Mouse (Mus musculus) heart, embryonic 11.5 days (tissue): ENCODE results near the gene Olfr512. TPM values are rescaled to one million over a fixed set of nuclear protein-coding genes. Genes with fewer than 3 reads are reported as not detected.

ENCODE experiments used
- ATAC-seq: fragments of 200-750 bp; cut with Nextera tagmentation; replicated peaks from 2 replicates; pipeline ENCODE4 v1.8.0; 2017; ENCODE audit warnings: moderate library complexity; ENCODE audit not compliant: insufficient number of reproducible peaks, low FRiP score, low TSS enrichment
- H3K27ac ChIP-seq: fragments of 300-500 bp; sonication (generic); 2 replicates; pipeline ENCODE4 v1.5.1; 2014; ENCODE audit warnings: mild to moderate bottlenecking, low read depth, low read length
- H3K27me3 ChIP-seq: fragments of 300-500 bp; sonication (generic); 2 replicates; pipeline ENCODE4 v1.6.1; 2014; ENCODE audit warnings: mild to moderate bottlenecking, low read length, mixed read lengths; ENCODE audit not compliant: control insufficient read depth, insufficient read depth
- H3K36me3 ChIP-seq: fragments of 300-500 bp; sonication (generic); 2 replicates; pipeline ENCODE4 v1.6.1; 2014; ENCODE audit warnings: mild to moderate bottlenecking, low read length, moderate library complexity, mixed read lengths; ENCODE audit not compliant: control insufficient read depth, insufficient read depth
- H3K4me1 ChIP-seq: fragments of 300-500 bp; sonication (generic); 2 replicates; pipeline ENCODE4 v1.6.1; 2014; ENCODE audit warnings: low read length; ENCODE audit not compliant: control insufficient read depth, insufficient read depth
- H3K4me2 ChIP-seq: fragments of 300-500 bp; sonication (generic); 2 replicates; pipeline ENCODE4 v1.6.1; 2014; ENCODE audit warnings: mild to moderate bottlenecking, moderate library complexity
- H3K4me3 ChIP-seq: fragments of 300-500 bp; sonication (generic); 2 replicates; pipeline ENCODE4 v1.5.1; 2014; ENCODE audit warnings: low read depth, low read length
- H3K9ac ChIP-seq: fragments of 300-500 bp; sonication (generic); 2 replicates; pipeline ENCODE4 v1.6.1; 2014; ENCODE audit warnings: mild to moderate bottlenecking, low read depth, low read length, moderate library complexity
- H3K9me3 ChIP-seq: fragments of 300-500 bp; sonication (generic); replicated peaks from 2 replicates; pipeline ENCODE4 v1.6.1; 2016; ENCODE audit warnings: low read length; ENCODE audit not compliant: control insufficient read depth
- WGBS: fragments of 180-500 bp; shearing (Covaris S2); extraction: QIAGEN DNeasy Blood & Tissue Kit; methylation state at CpG from one replicate; pipeline ENCODE4 v1.1.7; 2014; ENCODE audit not compliant: insufficient replicate concordance; 5-methylcytosine and 5-hydroxymethylcytosine counted together
- polyA plus RNA-seq: library from polyadenylated mRNA; unstranded; fragments of >200 nt; fragmentation: Nextera tagmentation; extraction: Ambion mirVana; gene quantifications from 2 replicates; pipeline ENCODE4 v1.2.1, GENCODE M21; 2014

Olfr512 gene
- polyA plus RNA-seq = not detected in 2 replicates

- H3K4me1 ChIP-seq = no peaks in the 10 kb centered on the region
- H3K27me3 ChIP-seq = no peaks in the 10 kb centered on the region
- H3K27ac ChIP-seq = no peak within 1 kb of the TSS
- H3K9me3 ChIP-seq = no peaks in the 10 kb centered on the region
- ATAC-seq = no peak
- no peaks in the 10 kb centered on the region for H3K36me3 ChIP-seq
- no peak within 1 kb of the TSS for H3K4me2 ChIP-seq
- no peak within 1 kb of the TSS for H3K4me3 ChIP-seq
- H3K9ac ChIP-seq = no peak within 1 kb of the TSS
These were observed at the start of gene Olfr512 for GRCm38 (mm10) chr7:108713020-108713419. TSS of gene Olfr512 (plus strand) at chr7:108713320.

- no peak for ATAC-seq
- H3K4me2 ChIP-seq = no peak within 1 kb of the TSS
- no peak within 1 kb of the TSS for H3K4me3 ChIP-seq
- no peaks in the 10 kb centered on the region for H3K9me3 ChIP-seq
- H3K4me1 ChIP-seq = no peaks in the 10 kb centered on the region
- H3K9ac ChIP-seq = no peak within 1 kb of the TSS
- H3K36me3 ChIP-seq = no peaks in the 10 kb centered on the region
- no peaks in the 10 kb centered on the region for H3K27me3 ChIP-seq
- no peak within 1 kb of the TSS for H3K27ac ChIP-seq
- WGBS = 81% methylated on average over 1 of the region's 1 CpGs
These were observed 47.0 kb upstream of the Olfr512 start, which contains the start of gene Olfr510 for GRCm38 (mm10) chr7:108666118-108666517. TSS of gene Olfr510 (plus strand) at chr7:108666418.

- WGBS = 68% methylated on average over 1 of the region's 1 CpGs
- H3K27ac ChIP-seq = no peak overlapping the region
- no peaks in the 10 kb centered on the region for H3K36me3 ChIP-seq
- H3K27me3 ChIP-seq = no peaks in the 10 kb centered on the region
- ATAC-seq = no peak
- H3K4me3 ChIP-seq = no peak overlapping the region
- H3K9me3 ChIP-seq = no peaks in the 10 kb centered on the region
- H3K4me1 ChIP-seq = no peaks in the 10 kb centered on the region
- no peak overlapping the region for H3K4me2 ChIP-seq
- no peak overlapping the region for H3K9ac ChIP-seq
These were observed 42.1 kb upstream of the Olfr512 start for GRCm38 (mm10) chr7:108671058-108671457.

- 73% methylated on average over 4 of the region's 4 CpGs for WGBS
- Histone ChIP-seq H3K9ac (no peak overlapping the region), H3K4me3 (no peak overlapping the region), H3K27ac (no peak overlapping the region), H3K9me3 (no peaks in the 10 kb centered on the region), H3K27me3 (no peaks in the 10 kb centered on the region), H3K4me2 (no peak overlapping the region), H3K36me3 (no peaks in the 10 kb centered on the region), H3K4me1 (no peaks in the 10 kb centered on the region)
- ATAC-seq = no peak
These were observed 34.2 kb upstream of the Olfr512 start for GRCm38 (mm10) chr7:108678886-108679285.

- Histone ChIP-seq H3K4me1 (no peaks in the 10 kb centered on the region), H3K4me2 (no peak within 1 kb of the TSS), H3K27me3 (no peaks in the 10 kb centered on the region), H3K27ac (no peak within 1 kb of the TSS), H3K36me3 (no peaks in the 10 kb centered on the region), H3K9me3 (no peaks in the 10 kb centered on the region), H3K4me3 (no peak within 1 kb of the TSS), H3K9ac (no peak within 1 kb of the TSS)
- no peak for ATAC-seq
- 63% methylated on average over 1 of the region's 1 CpGs for WGBS
These were observed 37.6 kb downstream of the Olfr512 start, which contains the start of gene Olfr513 for GRCm38 (mm10) chr7:108750673-108751072. TSS of gene Olfr513 (plus strand) at chr7:108750973.

- Histone ChIP-seq H3K27ac (no peak overlapping the region), H3K4me3 (no peak overlapping the region), H3K9ac (no peak overlapping the region), H3K4me1 (no peaks in the 10 kb centered on the region), H3K36me3 (no peaks in the 10 kb centered on the region), H3K9me3 (no peaks in the 10 kb centered on the region), H3K27me3 (no peaks in the 10 kb centered on the region), H3K4me2 (no peak overlapping the region)
- no peak; the same call in 1 of the 2 replicates for ATAC-seq
- WGBS = 34% methylated on average over 3 of the region's 3 CpGs
These were observed 47.3 kb downstream of the Olfr512 start for GRCm38 (mm10) chr7:108760411-108760810.

Other genes starting within 250 kb of the Olfr512 start
- gene Olfr498, start 248.0 kb upstream of the Olfr512 start, polyA plus RNA-seq = not detected in 2 replicates
- not detected in 2 replicates for gene Olfr502, start 188.3 kb upstream of the Olfr512 start, polyA plus RNA-seq
- not detected in 2 replicates for gene Olfr503, start 168.8 kb upstream of the Olfr512 start, polyA plus RNA-seq
- gene Olfr504, start 147.5 kb upstream of the Olfr512 start, polyA plus RNA-seq = not detected in 2 replicates
- not detected in 2 replicates for gene Olfr506, start 102.5 kb upstream of the Olfr512 start, polyA plus RNA-seq
- not detected in 2 replicates for gene Olfr507, start 91.5 kb upstream of the Olfr512 start, polyA plus RNA-seq
- gene Olfr508, start 83.3 kb upstream of the Olfr512 start, polyA plus RNA-seq = not detected in 2 replicates
- gene Olfr509, start 61.4 kb upstream of the Olfr512 start, polyA plus RNA-seq = not detected in 2 replicates
- not detected in 2 replicates for gene Olfr510, start 46.9 kb upstream of the Olfr512 start, polyA plus RNA-seq
- gene Olfr513, start 37.7 kb downstream of the Olfr512 start, polyA plus RNA-seq = not detected in 2 replicates
- not detected in 2 replicates for gene Olfr514, start 112.7 kb downstream of the Olfr512 start, polyA plus RNA-seq
- not detected in 2 replicates for gene Olfr516, start 137.2 kb downstream of the Olfr512 start, polyA plus RNA-seq
- not detected in 2 replicates for gene Olfr517, start 159.1 kb downstream of the Olfr512 start, polyA plus RNA-seq
- not detected in 2 replicates for gene Olfr518, start 171.7 kb downstream of the Olfr512 start, polyA plus RNA-seq
- gene Olfr519, start 181.1 kb downstream of the Olfr512 start, polyA plus RNA-seq = not detected in 2 replicates
- 5.2 and 5.6 TPM in 2 replicates for gene Nlrp10, start 216.9 kb downstream of the Olfr512 start, polyA plus RNA-seq
- gene Eif3f, start 221.1 kb downstream of the Olfr512 start, polyA plus RNA-seq = 54.7 and 66.0 TPM in 2 replicates
- 0.45 and 0.63 TPM in 2 replicates for gene Tub, start 237.0 kb downstream of the Olfr512 start, polyA plus RNA-seq